Mouse (Mus musculus) spleen, postnatal 10 days (tissue): ENCODE data around the gene Rdh9.
"Not testable (repeated sequence)": the region's sequence is repeated elsewhere in the genome, so short reads cannot be mapped to it uniquely, and the experiment has no call there.

Experiments
- DNase-seq, 2 experiments: peaks; one replicate each; pipeline ENCODE4 v3.0.0; 2021 to 2022; ENCODE audit warnings: low spot score in 2 of 2

Rdh9 gene

DNA sequence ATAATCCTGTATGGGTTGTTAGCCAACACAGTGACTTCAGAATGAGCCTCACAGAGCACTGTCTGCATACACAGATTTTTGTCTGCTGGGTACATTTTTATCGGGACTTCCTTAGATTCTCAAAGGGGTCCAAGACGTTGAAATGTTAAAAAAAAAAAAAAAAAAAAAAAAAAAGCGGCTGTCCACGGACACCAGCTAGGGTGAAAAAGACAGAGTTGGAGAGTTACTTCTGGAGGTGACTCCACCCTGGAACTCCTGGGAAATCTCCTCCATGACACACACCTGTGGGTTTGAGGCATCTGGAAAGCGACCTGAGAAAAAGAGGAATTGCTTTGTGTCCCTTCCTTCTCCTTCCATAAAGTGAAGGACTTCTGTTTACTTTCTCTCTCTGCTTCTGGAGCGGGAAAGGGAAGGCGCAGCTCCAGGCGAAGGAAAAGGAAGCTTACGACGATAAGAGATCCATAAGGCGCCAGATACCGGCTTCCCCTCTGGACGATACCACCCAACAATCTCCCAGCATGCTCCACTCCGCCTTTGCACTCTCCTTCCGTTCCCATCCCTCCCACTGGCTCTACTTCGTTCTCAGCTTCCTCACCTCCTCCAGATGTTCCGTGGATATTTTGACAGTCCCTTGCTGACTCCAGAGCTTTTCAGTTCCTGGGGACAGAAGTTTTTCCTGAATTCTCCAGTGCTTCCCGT, 20.3 kb upstream of the Rdh9 start:
- peak in 1 of 2 experiments; percentile 16 for DNase-seq

DNA sequence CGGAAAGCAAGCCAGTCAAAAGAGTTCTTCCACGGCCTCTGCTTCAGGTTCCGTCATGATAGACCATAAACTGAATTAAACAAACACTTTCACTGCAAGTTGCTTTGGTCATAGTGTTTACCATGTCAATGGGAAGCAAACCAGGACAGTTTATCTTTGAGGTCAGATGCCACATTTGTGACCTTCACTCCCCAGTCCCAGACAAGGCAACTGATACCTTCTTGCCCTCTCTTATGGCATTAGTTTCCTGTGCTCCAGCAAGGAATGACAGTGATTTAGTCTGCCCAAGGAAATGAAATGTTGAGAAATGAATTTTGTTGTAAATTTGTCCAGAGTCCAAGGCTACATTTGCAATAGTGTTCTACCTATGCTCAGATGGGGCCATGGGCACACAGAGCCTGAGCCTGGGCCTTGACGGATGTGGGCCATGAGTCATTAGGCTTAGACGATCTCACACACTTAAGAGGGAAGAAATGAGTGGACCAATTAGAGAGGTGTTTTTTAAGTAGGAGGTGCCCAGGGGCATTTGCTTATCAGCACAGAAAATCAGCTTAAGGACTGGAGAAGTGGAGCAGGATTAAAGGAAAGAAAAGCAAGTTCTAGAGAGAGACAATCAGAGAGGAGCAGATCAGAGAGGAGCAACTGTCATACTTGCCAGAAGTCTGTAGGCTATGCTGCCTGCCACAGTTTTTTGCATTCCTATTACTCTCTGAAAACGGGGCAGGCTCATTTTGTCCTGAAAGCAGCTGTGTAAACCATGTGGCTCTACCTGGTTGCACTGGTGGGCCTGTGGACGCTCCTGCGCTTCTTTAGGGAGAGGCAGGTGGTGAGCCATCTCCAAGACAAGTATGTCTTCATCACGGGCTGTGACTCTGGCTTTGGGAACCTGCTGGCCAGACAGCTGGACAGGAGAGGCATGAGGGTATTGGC, 16.7 kb upstream of the Rdh9 start, which contains the start of the genes Rdh1 and Rdh16f1:
Gene Rdh1, plus strand, starts transcription at position 541 of the 930 bp plus-strand sequence.
Gene Rdh16f1, plus strand, starts transcription at position 607 of the 930 bp plus-strand sequence.
- peak in 1 of 2 experiments; percentile 4 for DNase-seq

DNA sequence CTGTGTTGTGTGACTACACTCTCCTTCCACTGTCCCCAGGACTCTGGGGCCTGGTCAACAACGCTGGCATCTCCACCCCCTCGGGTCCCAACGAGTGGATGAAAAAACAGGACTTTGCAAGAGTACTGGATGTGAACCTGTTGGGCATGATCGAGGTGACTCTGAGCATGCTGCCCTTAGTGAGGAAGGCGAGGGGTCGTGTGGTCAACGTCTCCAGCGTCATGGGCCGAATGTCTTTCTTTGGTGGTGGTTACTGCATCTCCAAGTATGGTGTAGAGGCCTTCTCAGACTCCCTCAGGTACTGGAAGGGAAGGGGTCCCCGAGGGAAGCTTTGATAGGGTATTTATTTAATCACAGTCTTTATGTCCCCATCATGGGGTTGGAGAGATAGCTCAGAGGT, 13.3 kb upstream of the Rdh9 start:
- not testable (repeated sequence) for DNase-seq

- no peak for DNase-seq
These were observed 12.1 kb upstream of the Rdh9 start for GRCm38 (mm10) chr10:127763914-127764680.

DNA sequence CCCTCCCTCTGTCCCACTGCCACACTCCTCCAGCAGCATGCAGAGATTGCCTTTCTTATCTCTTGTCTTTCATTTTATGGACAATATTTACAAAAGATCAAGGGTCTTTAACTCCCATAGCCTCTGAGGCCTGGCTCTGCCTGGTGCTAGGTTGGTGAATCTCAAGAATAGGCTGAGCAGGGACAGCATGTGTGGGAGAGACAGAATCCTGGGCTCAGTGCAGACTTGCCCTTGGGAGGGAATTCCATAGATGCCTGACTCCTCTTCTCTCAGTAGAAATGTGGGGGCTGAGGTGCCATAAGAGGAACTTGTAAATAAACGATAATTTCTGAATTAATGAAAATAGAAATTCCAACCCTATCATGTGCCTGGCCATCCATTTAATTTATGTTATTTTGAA, 9.6 kb upstream of the Rdh9 start:
- DNase-seq = no peak

GRCm38 (mm10) chr10:127782321-127782720, 6.1 kb downstream of the Rdh9 start:
- DNase-seq = not testable (repeated sequence)

- not testable (repeated sequence) for DNase-seq
These were observed 9.2 kb downstream of the Rdh9 start for GRCm38 (mm10) chr10:127785411-127785810.

GRCm38 (mm10) chr10:127799295-127799694, 23.1 kb downstream of the Rdh9 start:
- DNase-seq = no peak

- no peak for DNase-seq
These were observed 24.7 kb downstream of the Rdh9 start, which contains the start of gene Rdh16 for GRCm38 (mm10) chr10:127800891-127801290. Gene Rdh16, plus strand, starts transcription at chr10:127801152.

- no peak for DNase-seq
These were observed 25.4 kb downstream of the Rdh9 start for GRCm38 (mm10) chr10:127801612-127802011.

- no peak for DNase-seq
These were observed 26.1 kb downstream of the Rdh9 start for GRCm38 (mm10) chr10:127802236-127802635.

GRCm38 (mm10) chr10:127804416-127804815, 28.2 kb downstream of the Rdh9 start:
- DNase-seq = no peak

DNA sequence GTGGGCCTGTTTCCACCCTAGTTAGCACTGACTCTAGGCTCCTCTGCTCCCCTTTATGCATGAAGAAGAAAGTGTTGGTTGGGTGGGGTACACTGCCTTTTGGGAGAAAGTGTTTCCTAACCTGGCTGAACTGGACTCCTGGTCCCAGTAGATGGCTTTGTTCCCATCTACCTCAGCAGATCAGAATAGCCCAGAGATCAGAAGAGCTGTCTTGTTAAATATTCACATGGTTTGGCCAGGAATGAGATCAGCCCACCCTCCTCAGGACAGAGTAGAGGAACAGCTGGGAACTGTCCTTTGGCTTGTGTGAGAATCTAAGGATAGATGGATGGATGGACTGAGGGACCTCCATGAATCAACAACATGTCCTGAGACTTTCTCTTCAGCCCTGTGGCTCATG, 39.7 kb downstream of the Rdh9 start:
- no peak for DNase-seq

GRCm38 (mm10) chr10:127817268-127817910, 41.2 kb downstream of the Rdh9 start:
- not testable (repeated sequence) for DNase-seq

DNA sequence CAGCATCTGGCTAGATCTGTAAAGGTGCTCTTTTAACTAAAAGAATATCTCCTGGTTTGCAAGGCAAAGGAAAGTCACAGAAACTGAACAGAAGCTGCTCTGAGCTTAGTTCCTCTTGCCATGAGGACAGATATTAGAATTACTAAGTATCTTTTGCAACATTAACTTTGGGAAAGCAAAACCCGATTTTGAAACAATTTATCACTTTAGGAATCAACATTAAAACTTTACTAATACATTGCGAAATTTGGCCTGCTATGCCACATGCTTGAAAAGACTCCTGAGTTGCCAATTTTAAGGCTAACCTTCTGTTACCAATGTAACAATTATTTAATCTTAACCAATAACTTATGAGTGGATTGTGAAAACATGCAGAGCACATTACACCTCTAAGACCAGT, 45.6 kb downstream of the Rdh9 start:
- DNase-seq = not testable (repeated sequence)

- DNase-seq = peak in 1 of 2 experiments; percentile 15
These were observed 49.2 kb downstream of the Rdh9 start for GRCm38 (mm10) chr10:127825386-127825785.

- no peak for DNase-seq
These were observed 52.9 kb downstream of the Rdh9 start for GRCm38 (mm10) chr10:127829121-127829520.

- not testable (repeated sequence) for DNase-seq
These were observed 58.0 kb downstream of the Rdh9 start for GRCm38 (mm10) chr10:127834186-127834585.

DNA sequence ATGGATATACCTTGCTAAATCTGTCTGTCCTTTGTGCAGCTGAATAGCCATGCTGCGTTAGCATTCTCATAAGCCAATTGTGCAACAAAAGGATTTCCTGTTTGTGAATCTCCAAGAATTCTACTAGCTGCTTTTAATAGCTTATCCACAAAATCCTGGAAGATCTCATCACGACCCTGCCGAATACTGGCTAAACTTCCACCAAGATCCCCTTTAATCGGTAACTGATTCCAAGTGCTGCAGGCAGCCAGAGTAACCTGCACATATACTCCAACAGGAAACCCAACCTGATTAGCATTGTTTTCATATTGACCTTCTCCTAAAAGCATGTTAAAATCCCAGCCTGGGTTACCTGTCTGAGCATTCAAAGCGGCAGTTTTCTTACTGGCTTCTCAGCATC, 59.1 kb downstream of the Rdh9 start:
- DNase-seq = no peak

DNA sequence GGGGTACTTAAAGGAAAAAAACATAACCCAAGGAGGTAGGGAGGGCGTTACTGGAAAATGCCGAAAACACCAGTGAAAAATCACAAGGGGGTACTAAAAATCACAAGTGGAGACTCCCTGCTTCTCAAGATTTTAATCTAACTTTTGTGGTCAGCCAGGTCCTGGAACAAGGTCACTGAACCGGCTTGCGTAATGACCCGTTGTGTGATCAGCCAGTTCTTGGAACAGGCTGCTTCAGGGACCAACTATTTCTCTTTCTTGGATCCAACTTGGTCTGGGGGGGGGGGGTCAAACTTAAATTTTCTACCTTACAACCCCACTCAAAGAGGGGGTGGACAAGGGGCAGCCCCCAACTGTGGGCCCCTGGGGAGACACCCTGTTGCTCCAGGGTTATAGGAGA, 61.6 kb downstream of the Rdh9 start:
- not testable (repeated sequence) for DNase-seq

DNA sequence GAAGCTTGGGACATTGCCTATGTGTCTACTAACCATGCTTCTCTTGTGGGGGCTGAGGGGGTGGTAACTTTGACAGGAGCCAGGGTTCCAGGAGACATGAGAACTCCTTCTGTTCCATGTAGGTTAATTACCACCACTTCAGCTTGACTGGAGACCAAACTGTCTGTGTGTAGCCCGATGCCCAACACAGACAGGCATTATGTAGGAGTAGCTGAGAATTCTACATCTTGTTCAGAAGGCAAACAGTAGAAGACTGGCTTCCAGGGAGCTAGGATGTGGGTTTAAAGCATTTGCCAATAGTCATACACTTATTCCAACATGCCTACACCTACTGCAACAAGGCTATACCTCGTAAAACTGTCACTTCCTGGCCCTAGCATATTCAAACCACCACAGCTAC, 62.4 kb downstream of the Rdh9 start:
- DNase-seq = no peak
